Mouse (Mus musculus): ENCODE data around the gene Slc16a10. TPM values are rescaled to one million over a fixed set of nuclear protein-coding genes. Genes with fewer than 3 reads are reported as not detected.

The Slc16a10 gene
- total and polyA plus RNA-seq, 3 experiments = 4.1 to 10.4 (median 4.5) TPM

- Histone ChIP-seq H3K9ac (ENCODE audit: insufficient read depth, low read depth) (no peak overlapping the region), H3K27me3 (replicated peaks) (no peaks in the 10 kb centered on the region), H3K79me2 (replicated peaks; ENCODE audit: control insufficient read depth, extremely low read depth, insufficient read depth, poor library complexity, severe bottlenecking) (no peaks in the 10 kb centered on the region), H3K36me3 (replicated peaks in 1 of 2; ENCODE audit: control insufficient read depth in 1 of 2, insufficient read depth in 1 of 2, low read length in 1 of 2) (no peaks in the 10 kb centered on the region), H3K4me2 (ENCODE audit: insufficient read depth, low read depth, poor library complexity, severe bottlenecking) (no peak overlapping the region), H3K27ac (ENCODE audit: insufficient read depth, low read depth) (no peak overlapping the region), H3K4me1 (ENCODE audit: control insufficient read depth in 1 of 2, insufficient read depth in 2 of 2) (peaks cover 4 to 40% of the 10 kb centered on the region in 2 experiments; a peak in 3 of 4 replicates), H3K4me3 (replicated peaks in 1 of 3; ENCODE audit: low read depth in 2 of 3, low read length in 2 of 3, poor library complexity in 1 of 3) (no peak overlapping the region), H3K9me3 (replicated peaks; ENCODE audit: low read length) (peaks cover 2% of the 10 kb centered on the region)
- dilution Hi-C loops (cut with MboI; ENCODE audit: extremely low pct_ligation_motif_present, extremely low pct_unique_long_range_greater_than_20kb, low sequenced_read_pairs) = no loop called here
- in situ Hi-C loops (cut with MboI; ENCODE audit: low pct_ligation_motif_present, low pct_unique_long_range_greater_than_20kb, low sequenced_read_pairs) = no loop called here
- DNase-seq (ENCODE audit: extremely low read depth) = no peak
- TF ChIP-seq IRF4 (IDR thresholded peaks at IDR 0.05; ENCODE audit: low read depth, low read length) (no peak), MAZ (IDR thresholded peaks at IDR 0.05; ENCODE audit: low read depth, low read length) (no peak), SIN3A (IDR thresholded peaks at IDR 0.05; ENCODE audit: low read length) (no peak), ZC3H11A (IDR thresholded peaks at IDR 0.05; ENCODE audit: low read depth, low read length) (no peak), POLR2AphosphoS2 (IDR thresholded peaks at IDR 0.05; ENCODE audit: low read depth, low read length) (no peak), CTCF (conservative IDR thresholded peaks at IDR 0.05 in 1 of 2, IDR thresholded peaks at IDR 0.05 in 1 of 2; ENCODE audit: low read depth in 2 of 2, low read length in 2 of 2) (no peak)
Observed at GRCm38 (mm10) chr10:40169566-40169965, 27.5 kb upstream of the Slc16a10 start.

- Histone ChIP-seq H3K9ac (ENCODE audit: insufficient read depth, low read depth) (no peak overlapping the region), H3K9me3 (replicated peaks; ENCODE audit: low read length) (peaks cover 2% of the 10 kb centered on the region), H3K4me3 (replicated peaks in 1 of 3; ENCODE audit: low read depth in 2 of 3, low read length in 2 of 3, poor library complexity in 1 of 3) (no peak overlapping the region), H3K27me3 (replicated peaks) (peaks cover 2% of the 10 kb centered on the region), H3K36me3 (replicated peaks in 1 of 2; ENCODE audit: control insufficient read depth in 1 of 2, insufficient read depth in 1 of 2, low read length in 1 of 2) (no peaks in the 10 kb centered on the region), H3K4me1 (ENCODE audit: control insufficient read depth in 1 of 2, insufficient read depth in 2 of 2) (peaks cover 4 to 44% of the 10 kb centered on the region in 2 experiments; a peak in 3 of 4 replicates), H3K27ac (ENCODE audit: insufficient read depth, low read depth) (no peak overlapping the region), H3K4me2 (ENCODE audit: insufficient read depth, low read depth, poor library complexity, severe bottlenecking) (no peak overlapping the region), H3K79me2 (replicated peaks; ENCODE audit: control insufficient read depth, extremely low read depth, insufficient read depth, poor library complexity, severe bottlenecking) (no peaks in the 10 kb centered on the region)
- in situ Hi-C loops (cut with MboI; ENCODE audit: low pct_ligation_motif_present, low pct_unique_long_range_greater_than_20kb, low sequenced_read_pairs) (no loop called here), dilution Hi-C loops (cut with MboI; ENCODE audit: extremely low pct_ligation_motif_present, extremely low pct_unique_long_range_greater_than_20kb, low sequenced_read_pairs) (no loop called here)
- DNase-seq (ENCODE audit: extremely low read depth) = no peak
- no peak for TF ChIP-seq TBP (conservative IDR thresholded peaks at IDR 0.05; ENCODE audit: low read depth, low read length)
- TF ChIP-seq SMC3 (IDR thresholded peaks at IDR 0.05; ENCODE audit: low read depth, low read length) = no peak
- TF ChIP-seq CHD1 (IDR thresholded peaks at IDR 0.05; ENCODE audit: low read depth, low read length) = no peak
- no peak for TF ChIP-seq MAZ (IDR thresholded peaks at IDR 0.05; ENCODE audit: low read depth, low read length)
- no peak for TF ChIP-seq HCFC1 (IDR thresholded peaks at IDR 0.05; ENCODE audit: low read depth, low read length)
- TF ChIP-seq MEF2A (IDR thresholded peaks at IDR 0.05; ENCODE audit: borderline replicate concordance, low read depth, low read length) = no peak
- TF ChIP-seq JUN (IDR thresholded peaks at IDR 0.05; ENCODE audit: insufficient read depth, low read depth, low read length) = no peak
- TF ChIP-seq CTCF (conservative IDR thresholded peaks at IDR 0.05 in 1 of 2, IDR thresholded peaks at IDR 0.05 in 1 of 2; ENCODE audit: low read depth in 2 of 2, low read length in 2 of 2) = no peak
Observed at GRCm38 (mm10) chr10:40169088-40169487, 27.0 kb upstream of the Slc16a10 start.

Measured in CH12.LX (cell line).